Mouse (Mus musculus): ENCODE results near the gene Mrpl55. TPM values are rescaled to one million over a fixed set of nuclear protein-coding genes. Genes with fewer than 3 reads are reported as not detected.

Mrpl55 gene
- polyA plus RNA-seq, 1 experiment from 2014 or later: 91.1 TPM

DNA sequence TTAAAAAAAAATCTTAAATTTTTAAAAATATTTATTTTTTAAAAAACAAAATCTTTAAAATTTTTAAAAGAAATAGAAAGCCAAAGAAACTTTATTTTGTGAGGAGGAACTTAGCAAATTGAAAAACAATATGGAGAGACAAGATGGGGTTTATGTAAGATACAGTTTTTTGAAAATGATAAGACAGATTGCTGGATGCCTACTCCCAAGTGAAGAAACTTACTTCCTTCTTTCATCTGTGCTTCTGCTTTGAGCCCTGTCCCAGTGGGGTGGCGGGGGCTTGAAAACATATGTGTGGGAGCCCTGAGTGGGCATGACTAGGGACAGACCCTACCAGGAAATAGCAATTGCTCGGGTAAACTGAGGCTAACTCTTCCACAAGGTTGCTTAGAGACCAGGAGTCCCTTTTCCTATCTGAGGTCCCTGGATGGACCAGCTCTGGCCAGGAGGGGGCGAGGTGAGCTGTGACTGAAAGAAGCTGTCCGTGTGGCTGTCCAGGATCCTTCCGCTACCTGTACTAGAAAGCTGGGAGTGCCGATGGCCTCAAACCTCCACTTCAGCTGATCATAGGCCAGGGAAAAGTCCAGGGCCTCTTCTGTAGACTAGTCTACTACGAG is 28.0 kb downstream of the Mrpl55 start:
- Histone ChIP-seq H3K4me2 (ENCODE audit: low read length) (no peak overlapping the region), H3K36me3 (ENCODE audit: control insufficient read depth, insufficient read depth, low read length) (no peaks in the 10 kb centered on the region), H3K27me3 (ENCODE audit: control insufficient read depth, insufficient read depth, low read depth, low read length) (no peaks in the 10 kb centered on the region), H3K27ac (ENCODE audit: low read length) (no peak overlapping the region), H3K9me3 (replicated peaks; ENCODE audit: control insufficient read depth, low read length, poor library complexity, severe bottlenecking) (no peaks in the 10 kb centered on the region), H3K4me1 (ENCODE audit: control insufficient read depth, insufficient read depth, low read length) (peaks cover 25% of the 10 kb centered on the region), H3K4me3 (ENCODE audit: low read depth, low read length) (no peak overlapping the region), H3K9ac (ENCODE audit: low read depth, low read length) (no peak overlapping the region)
- WGBS: 15% methylated on average over 7 of the region's 7 CpGs
- no peak for ATAC-seq

GRCm38 (mm10) chr11:59232797-59233196 is 30.5 kb downstream of the Mrpl55 start:
- 65% methylated on average over 2 of the region's 2 CpGs for WGBS

GRCm38 (mm10) chr11:59238525-59239427 is 36.5 kb downstream of the Mrpl55 start:
- Histone ChIP-seq H3K36me3 (ENCODE audit: control insufficient read depth, insufficient read depth, low read length) (no peaks in the 10 kb centered on the region), H3K4me1 (ENCODE audit: control insufficient read depth, insufficient read depth, low read length) (peaks cover 9% of the 10 kb centered on the region), H3K9ac (ENCODE audit: low read depth, low read length) (0 out of 2 replicates have a peak overlapping the region, but pooled peaks have one; percentile 34), H3K4me3 (ENCODE audit: low read depth, low read length) (no peak overlapping the region), H3K27ac (ENCODE audit: low read length) (no peak overlapping the region), H3K27me3 (ENCODE audit: control insufficient read depth, insufficient read depth, low read depth, low read length) (no peaks in the 10 kb centered on the region), H3K4me2 (ENCODE audit: low read length) (peak overlapping the region; percentile 14; the same call in 1 of the 2 replicates), H3K9me3 (replicated peaks; ENCODE audit: control insufficient read depth, low read length, poor library complexity, severe bottlenecking) (no peaks in the 10 kb centered on the region)
- 4% methylated on average over 14 of the region's 15 CpGs for WGBS
- ATAC-seq: peak; percentile 60; the same call in 1 of the 2 replicates

More at GRCm38 (mm10) chr11:59232797-59233196, 30.5 kb downstream of the Mrpl55 start:
- Histone ChIP-seq H3K27ac (ENCODE audit: low read length) (no peak overlapping the region), H3K36me3 (ENCODE audit: control insufficient read depth, insufficient read depth, low read length) (no peaks in the 10 kb centered on the region), H3K4me1 (ENCODE audit: control insufficient read depth, insufficient read depth, low read length) (peaks cover 6% of the 10 kb centered on the region; the same call in 1 of the 2 replicates), H3K9me3 (replicated peaks; ENCODE audit: control insufficient read depth, low read length, poor library complexity, severe bottlenecking) (no peaks in the 10 kb centered on the region), H3K4me3 (ENCODE audit: low read depth, low read length) (no peak overlapping the region), H3K9ac (ENCODE audit: low read depth, low read length) (no peak overlapping the region), H3K27me3 (ENCODE audit: control insufficient read depth, insufficient read depth, low read depth, low read length) (no peaks in the 10 kb centered on the region), H3K4me2 (ENCODE audit: low read length) (no peak overlapping the region)
- no peak for ATAC-seq

- Histone ChIP-seq H3K36me3 (ENCODE audit: control insufficient read depth, insufficient read depth, low read length) (no peaks in the 10 kb centered on the region), H3K4me2 (ENCODE audit: low read length) (no peak overlapping the region), H3K27me3 (ENCODE audit: control insufficient read depth, insufficient read depth, low read depth, low read length) (no peaks in the 10 kb centered on the region), H3K4me3 (ENCODE audit: low read depth, low read length) (no peak overlapping the region), H3K4me1 (ENCODE audit: control insufficient read depth, insufficient read depth, low read length) (peaks cover 9% of the 10 kb centered on the region), H3K9me3 (replicated peaks; ENCODE audit: control insufficient read depth, low read length, poor library complexity, severe bottlenecking) (no peaks in the 10 kb centered on the region), H3K9ac (ENCODE audit: low read depth, low read length) (0 out of 2 replicates have a peak overlapping the region, but pooled peaks have one; percentile 34), H3K27ac (ENCODE audit: low read length) (no peak overlapping the region)
- peak; percentile 3; the same call in 1 of the 2 replicates for ATAC-seq
- 61% methylated on average over 4 of the region's 4 CpGs for WGBS
These were observed 37.1 kb downstream of the Mrpl55 start for GRCm38 (mm10) chr11:59239428-59239785.

GRCm38 (mm10) chr11:59239796-59240195 is 37.5 kb downstream of the Mrpl55 start:
- Histone ChIP-seq H3K4me3 (ENCODE audit: low read depth, low read length) (no peak overlapping the region), H3K4me2 (ENCODE audit: low read length) (no peak overlapping the region), H3K9ac (ENCODE audit: low read depth, low read length) (no peak overlapping the region), H3K36me3 (ENCODE audit: control insufficient read depth, insufficient read depth, low read length) (no peaks in the 10 kb centered on the region), H3K27ac (ENCODE audit: low read length) (no peak overlapping the region), H3K9me3 (replicated peaks; ENCODE audit: control insufficient read depth, low read length, poor library complexity, severe bottlenecking) (no peaks in the 10 kb centered on the region), H3K4me1 (ENCODE audit: control insufficient read depth, insufficient read depth, low read length) (peaks cover 9% of the 10 kb centered on the region), H3K27me3 (ENCODE audit: control insufficient read depth, insufficient read depth, low read depth, low read length) (no peaks in the 10 kb centered on the region)
- 83% methylated on average over 4 of the region's 4 CpGs for WGBS
- ATAC-seq: no peak

GRCm38 (mm10) chr11:59241841-59242240 is 39.6 kb downstream of the Mrpl55 start:
- Histone ChIP-seq H3K9me3 (replicated peaks; ENCODE audit: control insufficient read depth, low read length, poor library complexity, severe bottlenecking) (no peaks in the 10 kb centered on the region), H3K4me1 (ENCODE audit: control insufficient read depth, insufficient read depth, low read length) (peaks cover 9% of the 10 kb centered on the region), H3K27me3 (ENCODE audit: control insufficient read depth, insufficient read depth, low read depth, low read length) (no peaks in the 10 kb centered on the region), H3K36me3 (ENCODE audit: control insufficient read depth, insufficient read depth, low read length) (no peaks in the 10 kb centered on the region), H3K4me2 (ENCODE audit: low read length) (no peak overlapping the region), H3K27ac (ENCODE audit: low read length) (no peak overlapping the region), H3K4me3 (ENCODE audit: low read depth, low read length) (no peak overlapping the region), H3K9ac (ENCODE audit: low read depth, low read length) (no peak overlapping the region)
- WGBS: 43% methylated on average over 3 of the region's 3 CpGs
- ATAC-seq: no peak

DNA sequence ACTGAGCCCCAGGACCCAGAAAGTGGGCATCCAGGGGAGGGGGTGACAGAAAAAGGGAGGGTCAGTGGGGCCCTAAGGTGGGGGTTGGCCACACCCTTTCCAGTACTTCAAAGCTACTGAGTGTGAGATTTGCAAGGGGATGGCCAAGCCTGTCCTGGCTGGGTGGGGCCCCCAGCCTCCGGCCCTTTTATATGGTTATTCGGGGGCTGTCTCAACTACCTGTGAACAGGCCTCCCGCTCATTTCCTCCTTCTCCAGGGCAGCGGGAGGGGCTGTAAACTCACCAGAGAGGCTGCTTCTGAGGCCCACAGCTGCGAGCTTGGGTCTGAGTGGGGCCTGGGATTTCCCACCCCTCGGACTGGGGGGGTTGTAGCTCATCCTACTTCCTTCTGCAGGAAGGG is 41.6 kb downstream of the Mrpl55 start:
- Histone ChIP-seq H3K4me2 (ENCODE audit: low read length) (no peak overlapping the region), H3K9me3 (replicated peaks; ENCODE audit: control insufficient read depth, low read length, poor library complexity, severe bottlenecking) (no peaks in the 10 kb centered on the region), H3K9ac (ENCODE audit: low read depth, low read length) (no peak overlapping the region), H3K27ac (ENCODE audit: low read length) (no peak overlapping the region), H3K4me1 (ENCODE audit: control insufficient read depth, insufficient read depth, low read length) (peaks cover 4% of the 10 kb centered on the region), H3K4me3 (ENCODE audit: low read depth, low read length) (no peak overlapping the region), H3K27me3 (ENCODE audit: control insufficient read depth, insufficient read depth, low read depth, low read length) (no peaks in the 10 kb centered on the region), H3K36me3 (ENCODE audit: control insufficient read depth, insufficient read depth, low read length) (no peaks in the 10 kb centered on the region)
- ATAC-seq: no peak
- 57% methylated on average over 6 of the region's 6 CpGs for WGBS

GRCm38 (mm10) chr11:59248101-59248500 is 45.8 kb downstream of the Mrpl55 start:
- ATAC-seq: no peak
- Histone ChIP-seq H3K27me3 (ENCODE audit: control insufficient read depth, insufficient read depth, low read depth, low read length) (no peaks in the 10 kb centered on the region), H3K27ac (ENCODE audit: low read length) (no peak overlapping the region), H3K4me1 (ENCODE audit: control insufficient read depth, insufficient read depth, low read length) (no peaks in the 10 kb centered on the region), H3K9me3 (replicated peaks; ENCODE audit: control insufficient read depth, low read length, poor library complexity, severe bottlenecking) (no peaks in the 10 kb centered on the region), H3K36me3 (ENCODE audit: control insufficient read depth, insufficient read depth, low read length) (no peaks in the 10 kb centered on the region), H3K9ac (ENCODE audit: low read depth, low read length) (no peak overlapping the region), H3K4me3 (ENCODE audit: low read depth, low read length) (no peak overlapping the region), H3K4me2 (ENCODE audit: low read length) (no peak overlapping the region)
- 83% methylated on average over 10 of the region's 10 CpGs for WGBS
